Mouse (Mus musculus) ES-E14 (cell line): Measurements from ENCODE around the gene 3110082I17Rik. TPM values are rescaled to one million over a fixed set of nuclear protein-coding genes. Genes with fewer than 3 reads are reported as not detected.
A peak's percentile ranks its signal among the peaks of the same experiment; 100 is the strongest.

Experiments
- DNase-seq: peaks from one replicate; pipeline ENCODE4 v3.0.0-alpha.2; 2013; ENCODE audit warnings: low read depth, low spot score
- H3K27ac ChIP-seq: 2 replicates; pipeline ENCODE4 v1.5.1; 2012; ENCODE audit warnings: low read depth, mild to moderate bottlenecking, low read length, moderate library complexity, mixed read lengths; ENCODE audit not compliant: poor library complexity, insufficient read depth, severe bottlenecking
- H3K36me3 ChIP-seq: 2 replicates; pipeline ENCODE4 v1.6.1; 2012; ENCODE audit warnings: mild to moderate bottlenecking, low read length, moderate library complexity, mixed read lengths; ENCODE audit not compliant: control insufficient read depth, poor library complexity, insufficient read depth, severe bottlenecking
- H3K4me1 ChIP-seq, 2 experiments: fragments of 150-350 bp in 1 of 2; sonication (generic) in 1 of 2; 2 replicates each; pipeline ENCODE4 v1.6.1; 2012; ENCODE audit warnings: low read length in 2 of 2, mild to moderate bottlenecking in 1 of 2, mixed read lengths in 1 of 2; ENCODE audit not compliant: control insufficient read depth in 2 of 2, insufficient read depth in 2 of 2, poor library complexity in 1 of 2
- H3K4me3 ChIP-seq, 2 experiments: fragments of 150-350 bp in 1 of 2; sonication (generic) in 1 of 2; 2 replicates each; pipeline ENCODE4 v1.5.1; 2012; ENCODE audit warnings: low read length in 2 of 2, low read depth in 1 of 2, mild to moderate bottlenecking in 1 of 2, mixed read lengths in 1 of 2; ENCODE audit not compliant: insufficient read depth in 1 of 2, poor library complexity in 1 of 2, severe bottlenecking in 1 of 2
- H3K9ac ChIP-seq: 2 replicates; pipeline ENCODE4 v1.6.1; 2012; ENCODE audit warnings: low read depth, mild to moderate bottlenecking, low read length, mixed read lengths; ENCODE audit not compliant: poor library complexity, insufficient read depth, severe bottlenecking
- H3K9me3 ChIP-seq: fragments of 150-350 bp; sonication (generic); 2 replicates; pipeline ENCODE4 v1.6.1; 2012; ENCODE audit warnings: low read depth, mild to moderate bottlenecking, low read length; ENCODE audit not compliant: control insufficient read depth, insufficient read depth
- CHD2 ChIP-seq: IDR thresholded peaks from 2 replicates; pipeline ENCODE4 v1.6.1; 2014; ENCODE audit warnings: mild to moderate bottlenecking, low read depth, low read length, inconsistent platforms
- HCFC1 ChIP-seq: IDR thresholded peaks from 2 replicates; pipeline ENCODE4 v1.6.1; 2012; ENCODE audit warnings: low read length, inconsistent platforms, borderline replicate concordance; ENCODE audit not compliant: insufficient read depth
- MAFK ChIP-seq: IDR thresholded peaks from 2 replicates; pipeline ENCODE4 v1.6.1; 2014; ENCODE audit warnings: mild to moderate bottlenecking, low read depth, low read length, inconsistent platforms; ENCODE audit not compliant: insufficient read depth
- ZC3H11A ChIP-seq: IDR thresholded peaks from 2 replicates; pipeline ENCODE4 v1.6.1; 2012; ENCODE audit warnings: low read depth, mild to moderate bottlenecking, inconsistent platforms, low read length, borderline replicate concordance
- ZNF384 ChIP-seq: IDR thresholded peaks from 2 replicates; pipeline ENCODE4 v1.6.1; 2012; ENCODE audit warnings: low read depth, low read length, inconsistent platforms
- in situ Hi-C, 2 experiments: fragments of 600-800 bp; cut with MboI; formaldehyde crosslinking; loops; one replicate each; pipeline ENCODE4 v1.15.1; 2025; ENCODE audit warnings: low sequenced_read_pairs in 2 of 2, inconsistent platforms in 1 of 2; ENCODE audit not compliant: unreplicated experiment in 2 of 2
- total RNA-seq: library from RNA; depleted of rRNA; stranded (reverse); fragments of 300-350 nt; gene quantifications from 2 replicates; pipeline ENCODE4 v1.2.3, GENCODE M21; 2012

3110082I17Rik gene
- total RNA-seq, 1 experiment = 32.6 TPM

GRCm38 (mm10) chr5:139326111-139326696 is 134.1 kb downstream of the 3110082I17Rik start:
- no peak for TF ChIP-seq HCFC1
- TF ChIP-seq CHD2 = no peak
- TF ChIP-seq ZNF384 = no peak
- TF ChIP-seq MAFK = no peak
- TF ChIP-seq ZC3H11A = no peak
- H3K4me1 ChIP-seq = peaks cover 0 to 11% of the 10 kb centered on the region in 2 experiments; a peak in 1 of 4 replicates
- no peak for DNase-seq
- H3K27ac ChIP-seq = peak overlapping the region; percentile 16; the same call in 1 of the 2 replicates
- H3K9ac ChIP-seq = no peak overlapping the region
- no peak overlapping the region for H3K4me3 ChIP-seq
- in situ Hi-C loops = no loop called here
- H3K9me3 ChIP-seq = no peaks in the 10 kb centered on the region
- H3K36me3 ChIP-seq = no peaks in the 10 kb centered on the region

GRCm38 (mm10) chr5:139325395-139325966 is 134.8 kb downstream of the 3110082I17Rik start, which contains the start of gene Adap1:
TSS of gene Adap1 (minus strand) at chr5:139325622.
- Histone ChIP-seq H3K4me3 (peak within 1 kb of the TSS; percentile 80 to 92), H3K9me3 (no peaks in the 10 kb centered on the region), H3K4me1 (peaks cover 0 to 13% of the 10 kb centered on the region in 2 experiments; a peak in 1 of 4 replicates), H3K36me3 (no peaks in the 10 kb centered on the region), H3K9ac (peak within 1 kb of the TSS; percentile 85), H3K27ac (peak within 1 kb of the TSS; percentile 64)
- peak; percentile 81 for DNase-seq
- in situ Hi-C loops = no loop called here
- no peak for TF ChIP-seq HCFC1
- no peak for TF ChIP-seq MAFK
- no peak for TF ChIP-seq CHD2
- TF ChIP-seq ZNF384 = no peak
- no peak for TF ChIP-seq ZC3H11A

- peak overlapping the region; percentile 80 to 92 for H3K4me3 ChIP-seq
- peak overlapping the region; percentile 85 for H3K9ac ChIP-seq
- in situ Hi-C loops = no loop called here
- no peaks in the 10 kb centered on the region for H3K36me3 ChIP-seq
- no peaks in the 10 kb centered on the region for H3K9me3 ChIP-seq
- peak overlapping the region; percentile 64 for H3K27ac ChIP-seq
- peaks cover 0 to 16% of the 10 kb centered on the region in 2 experiments; a peak in 1 of 4 replicates for H3K4me1 ChIP-seq
- no peak for DNase-seq
- TF ChIP-seq HCFC1 (no peak), ZNF384 (no peak), MAFK (no peak), ZC3H11A (no peak), CHD2 (no peak)
Measured at GRCm38 (mm10) chr5:139324691-139325394, 135.5 kb downstream of the 3110082I17Rik start.

GRCm38 (mm10) chr5:139324045-139324491 is 136.3 kb downstream of the 3110082I17Rik start:
- Histone ChIP-seq H3K27ac (no peak overlapping the region), H3K4me3 (peak overlapping the region; percentile 80 to 92; a peak in 3 of 4 replicates), H3K9me3 (no peaks in the 10 kb centered on the region), H3K9ac (peak overlapping the region; percentile 85; the same call in 1 of the 2 replicates), H3K4me1 (peaks cover 0 to 16% of the 10 kb centered on the region in 2 experiments; a peak in 1 of 4 replicates), H3K36me3 (no peaks in the 10 kb centered on the region)
- TF ChIP-seq ZNF384 (no peak), MAFK (no peak), HCFC1 (no peak), CHD2 (no peak), ZC3H11A (no peak)
- in situ Hi-C loops = no loop called here
- DNase-seq = no peak
